Mouse (Mus musculus): ENCODE data around the gene Eif2b3. TPM values are rescaled to one million over a fixed set of nuclear protein-coding genes. Genes with fewer than 3 reads are reported as not detected.

The Eif2b3 gene
- polyA plus RNA-seq, 1 experiment from 2014 or later = 45.2 TPM

GRCm38 (mm10) chr4:117125910-117126674, 106.9 kb downstream of the Eif2b3 start:
- Histone ChIP-seq H3K27ac (ENCODE audit: low read length) (peak overlapping the region; percentile 93), H3K9me3 (ENCODE audit: low read length) (no peaks in the 10 kb centered on the region), H3K9ac (replicated peaks; ENCODE audit: low read length) (peak overlapping the region; percentile 23), H3K36me3 (ENCODE audit: insufficient read depth, low read length) (peaks cover 9% of the 10 kb centered on the region; the same call in 1 of the 2 replicates), H3K4me1 (ENCODE audit: insufficient read depth, low read length) (peaks cover 28% of the 10 kb centered on the region), H3K4me3 (ENCODE audit: low read length) (no peak overlapping the region), H3K27me3 (ENCODE audit: insufficient read depth, low read length) (no peaks in the 10 kb centered on the region), H3K4me2 (replicated peaks; ENCODE audit: low read depth, low read length) (peak overlapping the region; percentile 8)
- WGBS = 31% methylated on average over 15 of the region's 15 CpGs
- peak; percentile 82 for ATAC-seq (ENCODE audit: low FRiP score, low TSS enrichment)

DNA sequence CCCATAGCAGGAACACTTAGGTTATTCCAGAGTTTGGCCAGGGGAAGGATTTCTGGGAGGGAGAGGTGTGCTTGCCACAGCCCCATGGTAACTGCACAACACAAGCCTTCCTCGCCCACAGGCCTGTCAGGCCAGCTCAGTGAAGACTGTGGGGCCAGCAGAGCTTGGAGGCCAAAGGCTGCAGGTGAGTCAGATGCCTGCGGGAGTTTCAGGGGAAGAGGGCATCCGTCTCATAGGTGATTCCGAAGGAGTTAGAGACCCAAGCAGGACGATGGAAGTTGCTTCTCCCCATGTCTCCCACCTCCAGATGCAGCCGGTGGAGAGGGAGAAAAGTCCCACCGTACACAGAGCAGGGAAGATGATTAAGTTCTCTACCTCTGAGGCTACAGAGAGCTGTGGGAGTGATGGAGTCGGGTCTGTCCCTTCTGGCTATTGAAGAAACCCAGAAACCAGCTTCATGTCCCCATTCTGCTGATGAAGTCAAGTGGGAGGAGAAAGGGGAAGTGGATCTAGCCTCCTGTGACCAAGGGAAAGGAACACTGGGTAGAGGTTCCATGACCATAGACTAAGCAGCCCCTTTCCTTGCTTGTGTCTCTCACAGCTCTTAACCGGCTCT, 107.6 kb downstream of the Eif2b3 start, which contains the start of gene Tctex1d4:
TSS of gene Tctex1d4 (plus strand) at position 120 of the 616 bp plus-strand sequence.
- 75% methylated on average over 9 of the region's 9 CpGs for WGBS
- no peak for ATAC-seq (ENCODE audit: low FRiP score, low TSS enrichment)
- Histone ChIP-seq H3K4me1 (ENCODE audit: insufficient read depth, low read length) (peaks cover 25% of the 10 kb centered on the region), H3K27me3 (ENCODE audit: insufficient read depth, low read length) (0 out of 2 replicates have a peak, but pooled peaks cover under 1% of the 10 kb centered on the region), H3K9me3 (ENCODE audit: low read length) (no peaks in the 10 kb centered on the region), H3K36me3 (ENCODE audit: insufficient read depth, low read length) (peaks cover 9% of the 10 kb centered on the region; the same call in 1 of the 2 replicates), H3K27ac (ENCODE audit: low read length) (peak within 1 kb of the TSS; percentile 93), H3K4me3 (ENCODE audit: low read length) (no peak within 1 kb of the TSS), H3K9ac (replicated peaks; ENCODE audit: low read length) (peak within 1 kb of the TSS; percentile 23), H3K4me2 (replicated peaks; ENCODE audit: low read depth, low read length) (peak within 1 kb of the TSS; percentile 8)

DNA sequence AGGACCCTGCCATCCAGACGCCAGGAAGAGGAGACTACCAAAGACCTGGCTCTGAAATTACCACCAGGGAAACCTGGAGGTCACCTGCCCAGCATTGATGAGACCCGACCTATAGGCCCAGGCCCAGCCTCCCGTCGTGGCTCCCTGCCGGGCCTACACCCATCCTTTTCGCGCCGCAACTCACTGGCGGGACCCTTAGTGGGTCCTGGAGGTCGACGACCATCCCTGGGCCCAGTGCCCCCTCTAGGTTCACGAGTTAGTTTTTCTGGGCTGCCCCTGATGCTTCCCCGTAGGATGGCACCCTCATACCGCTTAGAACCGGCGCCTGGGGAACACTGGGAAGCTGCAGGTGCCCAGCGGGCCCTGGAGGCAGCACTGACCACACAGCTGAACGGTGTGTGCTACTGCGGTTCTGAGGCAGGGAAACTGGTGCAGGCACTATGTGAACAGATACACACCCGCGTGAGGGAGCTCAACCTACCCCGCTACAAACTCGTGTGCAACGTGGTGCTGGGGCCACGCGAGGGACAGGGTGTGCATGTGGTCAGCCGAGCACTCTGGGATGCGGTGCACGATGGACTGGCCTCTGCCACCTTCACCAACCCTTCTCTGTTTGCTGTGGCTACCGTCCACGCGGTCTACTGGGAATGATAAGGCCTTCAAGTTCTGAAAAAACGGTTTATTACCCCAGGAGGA, 108.9 kb downstream of the Eif2b3 start:
- peaks cover 9% of the 10 kb centered on the region; the same call in 1 of the 2 replicates for H3K36me3 ChIP-seq (ENCODE audit: insufficient read depth, low read length)
- WGBS = 90% methylated on average over 33 of the region's 33 CpGs
- peaks cover 36% of the 10 kb centered on the region for H3K4me1 ChIP-seq (ENCODE audit: insufficient read depth, low read length)
- no peak for ATAC-seq (ENCODE audit: low FRiP score, low TSS enrichment)
- no peak overlapping the region for H3K4me2 ChIP-seq (replicated peaks; ENCODE audit: low read depth, low read length)
- peaks cover 15% of the 10 kb centered on the region for H3K27me3 ChIP-seq (ENCODE audit: insufficient read depth, low read length)
- no peak overlapping the region for H3K27ac ChIP-seq (ENCODE audit: low read length)
- H3K9me3 ChIP-seq (ENCODE audit: low read length) = no peaks in the 10 kb centered on the region
- H3K4me3 ChIP-seq (ENCODE audit: low read length) = no peak overlapping the region
- H3K9ac ChIP-seq (replicated peaks; ENCODE audit: low read length) = no peak overlapping the region

DNA sequence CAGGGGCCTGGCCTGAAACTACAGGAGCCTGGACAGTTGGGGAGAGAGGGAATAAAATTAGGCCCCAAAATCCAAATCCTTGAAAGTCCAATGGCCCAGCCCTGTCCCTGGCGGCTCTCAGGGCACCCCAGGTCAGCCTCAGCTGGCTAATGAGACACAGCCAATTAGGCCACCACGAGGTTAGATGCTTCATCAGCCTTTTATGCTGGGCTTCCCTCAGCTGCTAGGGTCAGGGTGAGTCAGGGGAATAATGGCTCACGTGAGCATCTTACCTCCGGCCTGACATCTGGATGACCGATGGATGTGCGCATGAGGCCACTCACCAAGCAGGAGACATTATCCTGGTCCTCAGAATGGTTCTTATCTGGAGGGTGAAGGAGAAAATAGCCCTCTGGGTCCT, 111.6 kb downstream of the Eif2b3 start:
- WGBS = 78% methylated on average over 6 of the region's 6 CpGs
- H3K9ac ChIP-seq (replicated peaks; ENCODE audit: low read length) = no peak overlapping the region

GRCm38 (mm10) chr4:117131198-117131597, 112.0 kb downstream of the Eif2b3 start:
- Histone ChIP-seq H3K27ac (ENCODE audit: low read length) (no peak overlapping the region), H3K27me3 (ENCODE audit: insufficient read depth, low read length) (peaks cover 15% of the 10 kb centered on the region), H3K4me1 (ENCODE audit: insufficient read depth, low read length) (peaks cover 19% of the 10 kb centered on the region), H3K9me3 (ENCODE audit: low read length) (no peaks in the 10 kb centered on the region), H3K9ac (replicated peaks; ENCODE audit: low read length) (no peak overlapping the region), H3K4me3 (ENCODE audit: low read length) (no peak overlapping the region), H3K4me2 (replicated peaks; ENCODE audit: low read depth, low read length) (no peak overlapping the region), H3K36me3 (ENCODE audit: insufficient read depth, low read length) (peaks cover 9% of the 10 kb centered on the region; the same call in 1 of the 2 replicates)
- no peak for ATAC-seq (ENCODE audit: low FRiP score, low TSS enrichment)
- 88% methylated on average over 6 of the region's 6 CpGs for WGBS

More for the DNA sequence above, 111.6 kb downstream of the Eif2b3 start:
- no peak overlapping the region for H3K4me3 ChIP-seq (ENCODE audit: low read length)
- H3K27me3 ChIP-seq (ENCODE audit: insufficient read depth, low read length) = peaks cover 15% of the 10 kb centered on the region
- H3K27ac ChIP-seq (ENCODE audit: low read length) = no peak overlapping the region
- no peak overlapping the region for H3K4me2 ChIP-seq (replicated peaks; ENCODE audit: low read depth, low read length)
- peaks cover 9% of the 10 kb centered on the region; the same call in 1 of the 2 replicates for H3K36me3 ChIP-seq (ENCODE audit: insufficient read depth, low read length)
- peaks cover 23% of the 10 kb centered on the region for H3K4me1 ChIP-seq (ENCODE audit: insufficient read depth, low read length)
- no peak for ATAC-seq (ENCODE audit: low FRiP score, low TSS enrichment)
- H3K9me3 ChIP-seq (ENCODE audit: low read length) = no peaks in the 10 kb centered on the region

DNA sequence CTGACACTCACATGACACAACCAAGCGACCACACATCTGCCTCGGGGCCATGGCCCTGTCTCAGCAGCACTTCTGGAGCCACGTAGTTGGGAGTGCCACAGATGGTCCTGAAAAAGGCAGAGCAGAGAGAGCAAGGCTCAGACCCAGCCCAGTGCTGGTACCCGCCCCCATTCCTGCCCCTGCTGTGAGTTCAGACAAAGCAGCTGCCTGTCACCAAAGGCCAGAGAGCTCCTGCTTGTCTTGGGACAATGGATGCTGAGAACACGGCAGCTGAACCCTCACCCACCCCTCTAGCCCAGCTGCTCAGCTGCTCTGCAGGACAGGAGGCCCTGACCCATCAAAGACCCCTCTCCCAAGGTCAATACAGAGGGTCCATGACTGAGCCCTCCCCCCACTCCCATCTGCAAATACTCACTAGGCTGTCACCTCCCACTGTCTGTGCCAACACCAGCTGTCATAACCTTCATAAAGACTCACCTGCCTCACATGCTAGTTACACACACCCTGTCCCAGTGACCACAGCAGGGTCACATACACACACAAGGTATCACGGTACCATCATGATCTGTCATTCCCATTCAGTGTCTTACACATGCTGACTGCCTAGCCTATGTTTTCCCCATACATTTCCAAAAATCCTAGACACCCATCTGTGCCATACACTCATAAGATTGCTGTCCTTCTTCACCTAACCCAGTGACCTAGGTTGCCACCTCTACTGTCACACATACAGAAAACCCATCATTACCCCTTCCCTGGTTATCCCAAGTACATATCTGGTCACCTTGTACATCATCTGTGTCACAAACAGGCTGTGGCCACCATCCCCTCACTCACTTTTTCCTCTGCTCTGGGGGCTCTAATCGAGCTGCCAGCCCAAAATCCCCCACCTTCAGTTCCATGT, 112.9 kb downstream of the Eif2b3 start:
- no peak overlapping the region for H3K27ac ChIP-seq (ENCODE audit: low read length)
- H3K9ac ChIP-seq (replicated peaks; ENCODE audit: low read length) = peak overlapping the region; percentile 87; the same call in 1 of the 2 replicates
- WGBS = 38% methylated on average over 7 of the region's 7 CpGs
- peak overlapping the region; percentile 98; the same call in 1 of the 2 replicates for H3K4me2 ChIP-seq (replicated peaks; ENCODE audit: low read depth, low read length)
- H3K4me3 ChIP-seq (ENCODE audit: low read length) = peak overlapping the region; percentile 77
- H3K4me1 ChIP-seq (ENCODE audit: insufficient read depth, low read length) = peaks cover 15% of the 10 kb centered on the region
- peaks cover 9% of the 10 kb centered on the region; the same call in 1 of the 2 replicates for H3K36me3 ChIP-seq (ENCODE audit: insufficient read depth, low read length)
- ATAC-seq (ENCODE audit: low FRiP score, low TSS enrichment) = no peak
- peaks cover 15% of the 10 kb centered on the region for H3K27me3 ChIP-seq (ENCODE audit: insufficient read depth, low read length)
- no peaks in the 10 kb centered on the region for H3K9me3 ChIP-seq (ENCODE audit: low read length)

GRCm38 (mm10) chr4:117132794-117133143, 113.6 kb downstream of the Eif2b3 start:
- WGBS = 27% methylated on average over 11 of the region's 11 CpGs
- H3K9me3 ChIP-seq (ENCODE audit: low read length) = no peaks in the 10 kb centered on the region

GRCm38 (mm10) chr4:117133366-117133796, 114.2 kb downstream of the Eif2b3 start:
- Histone ChIP-seq H3K4me2 (replicated peaks; ENCODE audit: low read depth, low read length) (peak overlapping the region; percentile 98), H3K36me3 (ENCODE audit: insufficient read depth, low read length) (peaks cover 4% of the 10 kb centered on the region; the same call in 1 of the 2 replicates), H3K27me3 (ENCODE audit: insufficient read depth, low read length) (peaks cover 15% of the 10 kb centered on the region), H3K9me3 (ENCODE audit: low read length) (no peaks in the 10 kb centered on the region), H3K4me1 (ENCODE audit: insufficient read depth, low read length) (peaks cover 15% of the 10 kb centered on the region), H3K27ac (ENCODE audit: low read length) (no peak overlapping the region), H3K4me3 (ENCODE audit: low read length) (peak overlapping the region; percentile 77), H3K9ac (replicated peaks; ENCODE audit: low read length) (peak overlapping the region; percentile 87)
- under 1% methylated on average over 42 of the region's 42 CpGs for WGBS
- peak; percentile 10; the same call in 1 of the 2 replicates for ATAC-seq (ENCODE audit: low FRiP score, low TSS enrichment)

More at GRCm38 (mm10) chr4:117132794-117133143, 113.6 kb downstream of the Eif2b3 start:
- H3K9ac ChIP-seq (replicated peaks; ENCODE audit: low read length) = peak overlapping the region; percentile 87
- H3K4me1 ChIP-seq (ENCODE audit: insufficient read depth, low read length) = peaks cover 15% of the 10 kb centered on the region
- H3K27ac ChIP-seq (ENCODE audit: low read length) = no peak overlapping the region
- peaks cover 15% of the 10 kb centered on the region for H3K27me3 ChIP-seq (ENCODE audit: insufficient read depth, low read length)
- peaks cover 9% of the 10 kb centered on the region; the same call in 1 of the 2 replicates for H3K36me3 ChIP-seq (ENCODE audit: insufficient read depth, low read length)
- H3K4me3 ChIP-seq (ENCODE audit: low read length) = peak overlapping the region; percentile 77
- no peak for ATAC-seq (ENCODE audit: low FRiP score, low TSS enrichment)
- peak overlapping the region; percentile 98 for H3K4me2 ChIP-seq (replicated peaks; ENCODE audit: low read depth, low read length)
